Mouse (Mus musculus): ENCODE results near the gene Lasp1. TPM values are rescaled to one million over a fixed set of nuclear protein-coding genes. Genes with fewer than 3 reads are reported as not detected.
A peak's percentile ranks its signal among the peaks of the same experiment; 100 is the strongest.
"Not testable (repeated sequence)": the region's sequence is repeated elsewhere in the genome, so short reads cannot be mapped to it uniquely, and the experiment has no call there.

Gene Lasp1
- polyA plus RNA-seq, 1 experiment from 2014 or later, result 62.6 TPM

GRCm38 (mm10) chr11:97850367-97850766 lies 51.6 kb downstream of the Lasp1 start:
- no peak overlapping the region for H3K27ac ChIP-seq (replicated peaks; ENCODE audit: low read depth, low read length)
- no peak overlapping the region for H3K4me2 ChIP-seq (ENCODE audit: low read depth, low read length)
- no peak overlapping the region for H3K9ac ChIP-seq (replicated peaks; ENCODE audit: low read length)
- DNase-seq (ENCODE audit: low spot score), result peak; percentile 9
- no peaks in the 10 kb centered on the region for H3K4me1 ChIP-seq (ENCODE audit: control insufficient read depth, insufficient read depth, low read length)
- no peak for ATAC-seq (replicated peaks; ENCODE audit: insufficient number of reproducible peaks, low FRiP score, low TSS enrichment, low read depth)
- H3K9me3 ChIP-seq (replicated peaks; ENCODE audit: control insufficient read depth, low read length), result no peaks in the 10 kb centered on the region
- H3K27me3 ChIP-seq (ENCODE audit: control insufficient read depth, insufficient read depth, low read length), result no peaks in the 10 kb centered on the region
- no peaks in the 10 kb centered on the region for H3K36me3 ChIP-seq (replicated peaks; ENCODE audit: control insufficient read depth, insufficient read depth, low read depth, low read length)
- 57% methylated on average over 6 of the region's 6 CpGs for WGBS
- H3K4me3 ChIP-seq (ENCODE audit: low read depth, low read length), result no peak overlapping the region

- Histone ChIP-seq H3K9me3 (replicated peaks; ENCODE audit: control insufficient read depth, low read length) (no peaks in the 10 kb centered on the region), H3K9ac (replicated peaks; ENCODE audit: low read length) (no peak overlapping the region), H3K36me3 (replicated peaks; ENCODE audit: control insufficient read depth, insufficient read depth, low read depth, low read length) (no peaks in the 10 kb centered on the region), H3K4me1 (ENCODE audit: control insufficient read depth, insufficient read depth, low read length) (no peaks in the 10 kb centered on the region), H3K27ac (replicated peaks; ENCODE audit: low read depth, low read length) (no peak overlapping the region), H3K27me3 (ENCODE audit: control insufficient read depth, insufficient read depth, low read length) (no peaks in the 10 kb centered on the region), H3K4me3 (ENCODE audit: low read depth, low read length) (no peak overlapping the region), H3K4me2 (ENCODE audit: low read depth, low read length) (no peak overlapping the region)
- DNase-seq (ENCODE audit: low spot score), result no peak
- 88% methylated on average over 2 of the region's 2 CpGs for WGBS
- no peak for ATAC-seq (replicated peaks; ENCODE audit: insufficient number of reproducible peaks, low FRiP score, low TSS enrichment, low read depth)
These were observed 52.8 kb downstream of the Lasp1 start for GRCm38 (mm10) chr11:97851601-97852000.

GRCm38 (mm10) chr11:97855473-97855872 lies 56.7 kb downstream of the Lasp1 start:
- H3K4me2 ChIP-seq (ENCODE audit: low read depth, low read length), result no peak overlapping the region
- no peaks in the 10 kb centered on the region for H3K4me1 ChIP-seq (ENCODE audit: control insufficient read depth, insufficient read depth, low read length)
- DNase-seq (ENCODE audit: low spot score) (no peak), ATAC-seq (replicated peaks; ENCODE audit: insufficient number of reproducible peaks, low FRiP score, low TSS enrichment, low read depth) (no peak)
- WGBS, result 93% methylated on average over 2 of the region's 2 CpGs
- H3K27me3 ChIP-seq (ENCODE audit: control insufficient read depth, insufficient read depth, low read length), result no peaks in the 10 kb centered on the region
- H3K27ac ChIP-seq (replicated peaks; ENCODE audit: low read depth, low read length), result no peak overlapping the region
- H3K9me3 ChIP-seq (replicated peaks; ENCODE audit: control insufficient read depth, low read length), result no peaks in the 10 kb centered on the region
- no peaks in the 10 kb centered on the region for H3K36me3 ChIP-seq (replicated peaks; ENCODE audit: control insufficient read depth, insufficient read depth, low read depth, low read length)
- no peak overlapping the region for H3K9ac ChIP-seq (replicated peaks; ENCODE audit: low read length)
- H3K4me3 ChIP-seq (ENCODE audit: low read depth, low read length), result no peak overlapping the region

- Histone ChIP-seq H3K4me1 (ENCODE audit: control insufficient read depth, insufficient read depth, low read length) (no peaks in the 10 kb centered on the region), H3K4me3 (ENCODE audit: low read depth, low read length) (no peak overlapping the region), H3K36me3 (replicated peaks; ENCODE audit: control insufficient read depth, insufficient read depth, low read depth, low read length) (no peaks in the 10 kb centered on the region), H3K4me2 (ENCODE audit: low read depth, low read length) (no peak overlapping the region), H3K27ac (replicated peaks; ENCODE audit: low read depth, low read length) (no peak overlapping the region), H3K27me3 (ENCODE audit: control insufficient read depth, insufficient read depth, low read length) (no peaks in the 10 kb centered on the region), H3K9ac (replicated peaks; ENCODE audit: low read length) (no peak overlapping the region), H3K9me3 (replicated peaks; ENCODE audit: control insufficient read depth, low read length) (no peaks in the 10 kb centered on the region)
- DNase-seq (ENCODE audit: low spot score) (no peak), ATAC-seq (replicated peaks; ENCODE audit: insufficient number of reproducible peaks, low FRiP score, low TSS enrichment, low read depth) (no peak)
- 86% methylated on average over 2 of the region's 2 CpGs for WGBS
These were observed 63.3 kb downstream of the Lasp1 start for GRCm38 (mm10) chr11:97862148-97862547.

GRCm38 (mm10) chr11:97865421-97865820 lies 66.6 kb downstream of the Lasp1 start:
- DNase-seq (ENCODE audit: low spot score), result no peak
- WGBS, result 80% methylated on average over 5 of the region's 5 CpGs
- ATAC-seq (replicated peaks; ENCODE audit: insufficient number of reproducible peaks, low FRiP score, low TSS enrichment, low read depth), result no peak

GRCm38 (mm10) chr11:97866091-97866888 lies 67.5 kb downstream of the Lasp1 start:
- Histone ChIP-seq H3K4me2 (ENCODE audit: low read depth, low read length) (no peak overlapping the region), H3K9ac (replicated peaks; ENCODE audit: low read length) (no peak overlapping the region), H3K4me3 (ENCODE audit: low read depth, low read length) (no peak overlapping the region), H3K27me3 (ENCODE audit: control insufficient read depth, insufficient read depth, low read length) (no peaks in the 10 kb centered on the region), H3K27ac (replicated peaks; ENCODE audit: low read depth, low read length) (no peak overlapping the region), H3K36me3 (replicated peaks; ENCODE audit: control insufficient read depth, insufficient read depth, low read depth, low read length) (no peaks in the 10 kb centered on the region), H3K9me3 (replicated peaks; ENCODE audit: control insufficient read depth, low read length) (no peaks in the 10 kb centered on the region), H3K4me1 (ENCODE audit: control insufficient read depth, insufficient read depth, low read length) (no peaks in the 10 kb centered on the region)
- WGBS, result 88% methylated on average over 3 of the region's 3 CpGs
- ATAC-seq (replicated peaks; ENCODE audit: insufficient number of reproducible peaks, low FRiP score, low TSS enrichment, low read depth), result no peak
- no peak for DNase-seq (ENCODE audit: low spot score)

More at GRCm38 (mm10) chr11:97865421-97865820, 66.6 kb downstream of the Lasp1 start:
- Histone ChIP-seq H3K4me1 (ENCODE audit: control insufficient read depth, insufficient read depth, low read length) (no peaks in the 10 kb centered on the region), H3K36me3 (replicated peaks; ENCODE audit: control insufficient read depth, insufficient read depth, low read depth, low read length) (no peaks in the 10 kb centered on the region), H3K27me3 (ENCODE audit: control insufficient read depth, insufficient read depth, low read length) (no peaks in the 10 kb centered on the region), H3K9ac (replicated peaks; ENCODE audit: low read length) (no peak overlapping the region), H3K4me2 (ENCODE audit: low read depth, low read length) (no peak overlapping the region), H3K4me3 (ENCODE audit: low read depth, low read length) (no peak overlapping the region), H3K9me3 (replicated peaks; ENCODE audit: control insufficient read depth, low read length) (no peaks in the 10 kb centered on the region), H3K27ac (replicated peaks; ENCODE audit: low read depth, low read length) (no peak overlapping the region)

- H3K36me3 ChIP-seq (replicated peaks; ENCODE audit: control insufficient read depth, insufficient read depth, low read depth, low read length), result no peaks in the 10 kb centered on the region
- H3K9ac ChIP-seq (replicated peaks; ENCODE audit: low read length), result no peak overlapping the region
- ATAC-seq (replicated peaks; ENCODE audit: insufficient number of reproducible peaks, low FRiP score, low TSS enrichment, low read depth) (no peak), DNase-seq (ENCODE audit: low spot score) (no peak)
- H3K4me3 ChIP-seq (ENCODE audit: low read depth, low read length), result no peak overlapping the region
- no peak overlapping the region for H3K4me2 ChIP-seq (ENCODE audit: low read depth, low read length)
- WGBS, result 89% methylated on average over 3 of the region's 3 CpGs
- H3K27ac ChIP-seq (replicated peaks; ENCODE audit: low read depth, low read length), result no peak overlapping the region
- H3K9me3 ChIP-seq (replicated peaks; ENCODE audit: control insufficient read depth, low read length), result no peaks in the 10 kb centered on the region
- H3K27me3 ChIP-seq (ENCODE audit: control insufficient read depth, insufficient read depth, low read length), result no peaks in the 10 kb centered on the region
- no peaks in the 10 kb centered on the region for H3K4me1 ChIP-seq (ENCODE audit: control insufficient read depth, insufficient read depth, low read length)
These were observed 68.8 kb downstream of the Lasp1 start for GRCm38 (mm10) chr11:97867591-97867990.

GRCm38 (mm10) chr11:97872378-97872777 lies 73.6 kb downstream of the Lasp1 start:
- not testable (repeated sequence) for H3K4me2 ChIP-seq (ENCODE audit: low read depth, low read length); H3K4me1 ChIP-seq (ENCODE audit: control insufficient read depth, insufficient read depth, low read length); H3K4me3 ChIP-seq (ENCODE audit: low read depth, low read length); H3K27ac ChIP-seq (replicated peaks; ENCODE audit: low read depth, low read length); ATAC-seq (replicated peaks; ENCODE audit: insufficient number of reproducible peaks, low FRiP score, low TSS enrichment, low read depth); H3K36me3 ChIP-seq (replicated peaks; ENCODE audit: control insufficient read depth, insufficient read depth, low read depth, low read length); DNase-seq (ENCODE audit: low spot score); H3K9me3 ChIP-seq (replicated peaks; ENCODE audit: control insufficient read depth, low read length); H3K27me3 ChIP-seq (ENCODE audit: control insufficient read depth, insufficient read depth, low read length); H3K9ac ChIP-seq (replicated peaks; ENCODE audit: low read length)
- 87% methylated on average over 5 of the region's 5 CpGs for WGBS

Data from embryonic facial prominence, embryonic 11.5 days (tissue).